Mouse (Mus musculus) limb, embryonic 14.5 days (tissue): ENCODE data around the gene Gm14862. TPM values are rescaled to one million over a fixed set of nuclear protein-coding genes. Genes with fewer than 3 reads are reported as not detected.

ENCODE experiments used
- ATAC-seq: fragments of 200-750 bp; cut with Nextera tagmentation; 2 replicates; pipeline ENCODE4 v1.8.0; 2017; ENCODE audit warnings: low read depth, moderate number of reproducible peaks, moderate TSS enrichment; ENCODE audit not compliant: low FRiP score
- DNase-seq: peaks from one replicate; pipeline ENCODE4 v3.0.0-alpha.2; 2015; ENCODE audit warnings: low spot score
- H3K27ac ChIP-seq: fragments of 300-500 bp; sonication (generic); replicated peaks from 2 replicates; pipeline ENCODE4 v1.5.1; 2014; ENCODE audit warnings: low read depth, mild to moderate bottlenecking, low read length, moderate library complexity, mixed read lengths
- H3K27me3 ChIP-seq: fragments of 300-500 bp; sonication (generic); 2 replicates; pipeline ENCODE4 v1.6.1; 2014; ENCODE audit warnings: low read length, mixed read lengths; ENCODE audit not compliant: control insufficient read depth, insufficient read depth
- H3K36me3 ChIP-seq: fragments of 300-500 bp; sonication (generic); 2 replicates; pipeline ENCODE4 v1.6.1; 2014; ENCODE audit warnings: mild to moderate bottlenecking, low read length, moderate library complexity, mixed read lengths; ENCODE audit not compliant: control insufficient read depth, insufficient read depth
- H3K4me1 ChIP-seq: fragments of 300-500 bp; sonication (generic); 2 replicates; pipeline ENCODE4 v1.6.1; 2014; ENCODE audit warnings: antibody characterized with exemption, low read length, mixed read lengths; ENCODE audit not compliant: control insufficient read depth, insufficient read depth
- H3K4me2 ChIP-seq: fragments of 300-500 bp; sonication (generic); replicated peaks from 2 replicates; pipeline ENCODE4 v1.6.1; 2014; ENCODE audit warnings: low read depth, mild to moderate bottlenecking, low read length, moderate library complexity; ENCODE audit not compliant: severe bottlenecking
- H3K4me3 ChIP-seq: fragments of 300-500 bp; sonication (generic); replicated peaks from 2 replicates; pipeline ENCODE4 v1.5.1; 2014; ENCODE audit warnings: low read length
- H3K9ac ChIP-seq: fragments of 300-500 bp; sonication (generic); 2 replicates; pipeline ENCODE4 v1.6.1; 2014; ENCODE audit warnings: mild to moderate bottlenecking, low read depth, low read length, moderate library complexity; ENCODE audit not compliant: severe bottlenecking
- H3K9me3 ChIP-seq: fragments of 300-500 bp; sonication (generic); 2 replicates; pipeline ENCODE4 v1.6.1; 2016; ENCODE audit warnings: low read length; ENCODE audit not compliant: control insufficient read depth
- POLR2A ChIP-seq: fragments of 200-500 bp; IDR thresholded peaks from 2 replicates; pipeline ENCODE4 v1.8.0; 2012; ENCODE audit warnings: inconsistent platforms, mild to moderate bottlenecking, moderate library complexity, borderline replicate concordance; ENCODE audit not compliant: insufficient read depth, insufficient read length; ENCODE audit errors: extremely low read depth
- WGBS: fragments of 180-500 bp; shearing (Covaris S2); extraction: QIAGEN DNeasy Blood & Tissue Kit; methylation state at CpG from one replicate; pipeline ENCODE4 v1.1.7; 2014; 5-methylcytosine and 5-hydroxymethylcytosine counted together
- polyA plus RNA-seq, 2 experiments: library from polyadenylated mRNA; depleted of rRNA in 1 of 2; stranded (reverse) in 1 of 2; unstranded in 1 of 2; fragments of >200 nt; fragmentation: Nextera tagmentation in 1 of 2; extraction: Ambion mirVana in 1 of 2; gene quantifications; 2 replicates each; pipeline versions ENCODE4 v1.2.1 to v1.2.3; 2012 to 2014

The Gm14862 gene
- polyA plus RNA-seq, 2 experiments: not detected

DNA sequence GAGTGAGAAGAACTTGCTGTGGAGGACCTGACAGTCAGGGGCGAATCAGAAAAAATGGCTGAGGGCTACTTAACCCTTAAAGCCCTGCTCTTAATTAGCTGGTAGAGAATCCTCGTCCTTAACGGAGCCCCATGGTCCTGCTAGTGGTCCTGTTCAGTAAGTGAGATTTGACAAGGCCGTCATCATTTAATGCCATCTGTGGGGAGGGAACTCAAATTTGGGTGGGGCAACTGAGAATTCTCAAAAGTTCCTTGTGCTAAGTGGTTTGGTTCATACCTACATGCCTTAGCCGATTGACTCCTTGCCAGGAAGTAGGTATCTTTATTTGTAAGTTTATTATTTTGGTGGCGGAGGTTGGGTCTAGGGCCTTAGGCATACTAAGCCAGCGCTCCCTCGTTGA lies 17.6 kb upstream of the Gm14862 start:
- Histone ChIP-seq H3K4me3 (no peak overlapping the region), H3K4me1 (no peaks in the 10 kb centered on the region), H3K27ac (no peak overlapping the region), H3K9ac (no peak overlapping the region), H3K9me3 (no peaks in the 10 kb centered on the region), H3K36me3 (no peaks in the 10 kb centered on the region), H3K4me2 (no peak overlapping the region), H3K27me3 (no peaks in the 10 kb centered on the region; the same call in 1 of the 2 replicates)
- DNase-seq: no peak
- WGBS: 61% methylated on average over 8 of the region's 8 CpGs
- TF ChIP-seq POLR2A: no peak
- ATAC-seq: no peak

DNA sequence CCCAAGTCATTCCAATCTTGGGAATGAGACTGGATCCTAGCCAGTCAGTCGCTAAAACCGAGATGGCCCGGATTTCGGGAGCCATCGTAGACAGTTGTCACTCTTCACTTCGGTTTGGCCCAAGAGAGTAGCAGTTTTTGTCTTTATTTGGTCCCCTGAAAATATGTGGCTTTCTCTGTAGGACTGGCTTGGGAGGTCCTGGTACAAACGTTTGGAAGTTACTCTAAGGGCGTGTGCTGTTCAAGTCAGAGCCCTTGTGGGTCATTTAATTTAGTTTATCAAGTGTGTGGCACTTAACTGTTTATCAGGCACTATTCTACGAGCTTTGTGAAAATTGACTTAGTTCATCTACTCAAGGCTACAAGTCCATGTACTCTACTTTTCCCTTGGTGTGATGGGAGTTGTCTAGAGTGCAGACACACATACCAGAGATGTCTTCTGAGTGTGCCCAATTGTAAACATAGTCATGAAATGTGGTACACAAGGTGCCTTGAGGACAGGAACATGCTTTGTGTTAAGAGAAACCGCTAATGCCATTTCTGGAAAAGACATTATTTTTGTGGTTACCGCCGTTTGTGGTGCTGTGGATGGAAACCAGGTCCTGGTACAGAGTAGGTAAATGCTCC lies 16.8 kb upstream of the Gm14862 start:
- no peaks in the 10 kb centered on the region for H3K9me3 ChIP-seq
- no peak for TF ChIP-seq POLR2A
- H3K4me3 ChIP-seq: peak overlapping the region; percentile 55
- no peak for DNase-seq
- WGBS: 55% methylated on average over 12 of the region's 12 CpGs
- peak overlapping the region; percentile 53 for H3K4me2 ChIP-seq
- ATAC-seq: no peak
- no peaks in the 10 kb centered on the region for H3K4me1 ChIP-seq
- H3K36me3 ChIP-seq: no peaks in the 10 kb centered on the region
- no peak overlapping the region for H3K9ac ChIP-seq
- H3K27me3 ChIP-seq: no peaks in the 10 kb centered on the region; the same call in 1 of the 2 replicates
- H3K27ac ChIP-seq: no peak overlapping the region

DNA sequence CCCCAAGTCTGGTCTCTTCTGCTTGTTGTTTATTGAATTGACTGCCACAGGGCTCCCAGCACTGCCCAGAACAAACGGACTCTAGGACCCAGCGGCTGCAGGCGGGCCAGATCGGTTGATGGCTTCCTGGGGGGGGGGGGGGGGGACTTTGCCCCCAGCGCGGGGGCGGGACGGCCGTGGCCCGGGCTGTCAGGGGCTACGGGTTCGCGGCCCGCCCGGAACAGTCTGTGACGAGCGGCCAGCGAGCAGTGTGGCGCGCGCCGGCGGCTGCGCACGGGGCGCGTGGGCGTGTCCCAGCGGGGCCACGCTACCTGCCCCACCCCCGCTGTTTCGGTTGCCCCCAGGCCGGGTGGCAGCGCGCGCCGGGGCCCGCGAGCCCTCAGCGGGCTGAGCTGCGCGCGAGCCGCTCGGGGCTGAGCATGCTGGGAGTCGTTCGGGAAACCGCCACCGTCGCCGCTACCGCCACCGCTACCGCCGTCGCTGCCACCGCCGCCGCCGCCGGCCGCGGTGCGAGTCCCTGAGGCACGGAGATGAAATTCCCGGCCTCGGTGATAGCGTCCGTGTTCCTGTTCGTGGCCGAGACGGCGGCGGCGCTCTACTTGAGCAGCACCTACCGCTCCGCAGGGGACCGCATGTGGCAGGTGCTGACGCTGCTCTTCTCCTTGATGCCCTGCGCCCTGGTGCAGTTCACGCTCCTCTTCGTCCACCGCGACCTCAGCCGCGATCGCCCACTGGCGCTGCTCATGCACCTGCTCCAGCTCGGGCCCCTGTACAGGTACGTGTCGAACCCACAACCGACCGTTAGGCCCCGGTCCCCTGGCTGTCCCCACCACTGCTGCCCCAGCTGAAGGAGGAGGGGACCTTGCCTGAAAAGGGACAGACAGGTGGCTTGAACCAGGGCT lies 16.0 kb upstream of the Gm14862 start, which contains the start of gene Xk:
Gene Xk (plus strand): TSS at position 297 of the 902 bp plus-strand sequence.
- Histone ChIP-seq H3K4me2 (peak within 1 kb of the TSS; percentile 53), H3K4me1 (no peaks in the 10 kb centered on the region), H3K27me3 (no peaks in the 10 kb centered on the region; the same call in 1 of the 2 replicates), H3K36me3 (no peaks in the 10 kb centered on the region), H3K9me3 (no peaks in the 10 kb centered on the region), H3K4me3 (peak within 1 kb of the TSS; percentile 55), H3K9ac (peak within 1 kb of the TSS; percentile 56), H3K27ac (no peak within 1 kb of the TSS)
- ATAC-seq (peak; percentile 70), DNase-seq (peak; percentile 30)
- no peak for TF ChIP-seq POLR2A
- WGBS: 16% methylated on average over 36 of the region's 94 CpGs

DNA sequence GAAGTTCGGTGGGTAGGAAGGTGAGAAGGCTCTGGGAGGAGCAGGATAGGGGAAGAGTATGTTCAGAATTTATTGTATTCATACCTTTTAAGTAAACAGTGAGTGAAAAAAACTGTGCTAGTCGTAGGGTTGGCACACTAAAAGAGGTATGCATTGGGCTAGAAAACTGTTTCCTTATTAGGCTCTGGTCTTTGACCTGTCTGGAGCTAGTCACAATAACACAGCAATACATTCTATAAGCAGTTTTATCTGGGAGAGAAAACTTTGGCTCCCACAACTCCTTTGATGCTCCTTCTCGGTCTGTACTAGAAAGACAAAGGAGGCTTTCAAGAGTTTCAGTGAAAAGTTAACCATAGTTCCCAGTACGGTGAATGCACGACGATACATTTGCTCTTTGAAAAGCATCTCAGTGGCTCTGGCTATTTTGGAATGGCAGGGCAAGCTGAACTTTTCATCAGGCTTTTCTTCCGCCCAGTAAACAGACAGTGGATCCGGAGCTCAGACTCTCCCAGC lies 15.3 kb upstream of the Gm14862 start:
- no peak overlapping the region for H3K27ac ChIP-seq
- peak overlapping the region; percentile 53 for H3K4me2 ChIP-seq
- H3K27me3 ChIP-seq: no peaks in the 10 kb centered on the region; the same call in 1 of the 2 replicates
- 0 out of 2 replicates have a peak overlapping the region, but pooled peaks have one; percentile 56 for H3K9ac ChIP-seq
- TF ChIP-seq POLR2A: no peak
- no peaks in the 10 kb centered on the region for H3K4me1 ChIP-seq
- H3K4me3 ChIP-seq: peak overlapping the region; percentile 55
- H3K36me3 ChIP-seq: no peaks in the 10 kb centered on the region
- WGBS: 27% methylated on average over 8 of the region's 8 CpGs
- H3K9me3 ChIP-seq: no peaks in the 10 kb centered on the region
- no peak for DNase-seq
- ATAC-seq: no peak

DNA sequence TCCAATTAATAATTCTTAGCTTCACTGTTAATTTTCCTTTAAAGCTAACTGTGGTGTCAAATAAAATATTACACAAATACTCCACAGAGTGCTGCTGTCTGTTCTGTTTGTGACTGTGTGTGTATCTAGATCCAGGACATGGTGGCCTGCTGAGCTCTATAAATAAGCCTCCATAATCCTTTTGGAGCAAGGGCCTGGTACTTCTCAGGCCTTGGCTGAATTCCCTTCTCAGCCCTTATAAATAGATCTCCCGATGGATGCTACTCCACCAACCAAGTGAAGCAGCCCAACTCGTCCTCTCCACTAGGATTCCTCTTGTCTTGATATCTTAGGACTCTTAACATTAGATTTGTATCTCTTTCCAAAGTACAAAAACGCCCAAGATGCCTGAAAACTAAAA lies 14.4 kb upstream of the Gm14862 start:
- Histone ChIP-seq H3K4me3 (no peak overlapping the region), H3K9ac (no peak overlapping the region), H3K27ac (no peak overlapping the region), H3K36me3 (no peaks in the 10 kb centered on the region), H3K27me3 (no peaks in the 10 kb centered on the region; the same call in 1 of the 2 replicates), H3K4me1 (no peaks in the 10 kb centered on the region), H3K4me2 (no peak overlapping the region), H3K9me3 (no peaks in the 10 kb centered on the region)
- ATAC-seq (no peak), DNase-seq (no peak)
- no peak for TF ChIP-seq POLR2A
- 58% methylated on average over 3 of the region's 3 CpGs for WGBS
